In genomic region chr10:8741505-8741904, GRCm38 (mm10) we compare ENCODE assay signal across 25 mouse cellular contexts.
"Had no signal": no experiment of that assay in that cellular context is flagged by ENCODE, and none has a peak within 500 bp of the region (broad histone marks: within the 10 kb centered on the region; RNA-seq: fewer than 3 reads in every experiment).

No protein-coding gene starts in this region.

- H3K27ac ChIP-seq: intestine, embryonic 15.5 days; kidney, embryonic 15.5 days; left cerebral cortex, adult 2 months; limb, embryonic 12.5 days; limb, embryonic 15.5 days; liver, embryonic 15.5 days; macrophage; neural tube, embryonic 12.5 days; neural tube, embryonic 15.5 days had no signal

- H3K36me3 ChIP-seq: liver, embryonic 15.5 days had no signal

- DNase-seq: kidney, adult 11 months; kidney, adult 8-10 months; kidney, postnatal 10 days; kidney, postnatal 36 days; layer of hippocampus, postnatal 36 days; left cerebral cortex, postnatal 4 days; lung, embryonic 14.5 days; midbrain, embryonic 14.5 days; right cerebral cortex, adult 18-20 months; right cerebral cortex, postnatal 14 days; right cerebral cortex, postnatal 4 days; thymus, adult 18-20 months; thymus, postnatal 36 days had no signal

- ATAC-seq: intestine, embryonic 15.5 days; lung, postnatal 0 days had no signal

- H3K9me3 ChIP-seq: intestine, embryonic 15.5 days; kidney, embryonic 15.5 days; limb, embryonic 12.5 days; limb, embryonic 15.5 days; liver, embryonic 15.5 days; megakaryocyte, embryonic 14.5 days; neural tube, embryonic 12.5 days; neural tube, embryonic 15.5 days had no signal

- H3K9ac ChIP-seq: intestine, embryonic 15.5 days; kidney, embryonic 15.5 days; limb, embryonic 12.5 days; limb, embryonic 15.5 days; liver, embryonic 15.5 days; lung, embryonic 14.5 days; neural tube, embryonic 12.5 days; neural tube, embryonic 15.5 days had no signal

- H3K4me3 ChIP-seq: intestine, embryonic 15.5 days; kidney, embryonic 15.5 days; left cerebral cortex, adult 2 months; limb, embryonic 12.5 days; limb, embryonic 15.5 days; liver, embryonic 15.5 days; megakaryocyte, embryonic 14.5 days; neural tube, embryonic 12.5 days; neural tube, embryonic 15.5 days had no signal

- H3K4me1 ChIP-seq: intestine, embryonic 15.5 days; kidney, embryonic 15.5 days; limb, embryonic 12.5 days; neural tube, embryonic 12.5 days; neural tube, embryonic 15.5 days had no signal

- H3K27me3 ChIP-seq: intestine, embryonic 15.5 days; kidney, embryonic 15.5 days; limb, embryonic 12.5 days; limb, embryonic 15.5 days; liver, embryonic 15.5 days; megakaryocyte, embryonic 14.5 days; neural tube, embryonic 12.5 days; neural tube, embryonic 15.5 days had no signal

- H3K4me2 ChIP-seq: intestine, embryonic 15.5 days; kidney, embryonic 15.5 days; limb, embryonic 12.5 days; limb, embryonic 15.5 days; liver, embryonic 15.5 days; lung, embryonic 14.5 days; midbrain, embryonic 11.5 days; neural tube, embryonic 12.5 days; neural tube, embryonic 15.5 days had no signal
